Mouse (Mus musculus): ENCODE data around the gene Mad1l1. TPM values are rescaled to one million over a fixed set of nuclear protein-coding genes. Genes with fewer than 3 reads are reported as not detected.

Mad1l1 gene
- polyA plus RNA-seq, 1 experiment from 2014 or later, result 37.4 TPM

GRCm38 (mm10) chr5:140194173-140194572 is 127.2 kb downstream of the Mad1l1 start:
- Histone ChIP-seq H3K9me3 (replicated peaks; ENCODE audit: control insufficient read depth, low read length) (no peaks in the 10 kb centered on the region), H3K27ac (ENCODE audit: low read length) (no peak overlapping the region), H3K36me3 (ENCODE audit: control insufficient read depth, insufficient read depth, low read length) (no peaks in the 10 kb centered on the region), H3K4me2 (ENCODE audit: low read depth, low read length) (no peak overlapping the region), H3K4me1 (ENCODE audit: control insufficient read depth, insufficient read depth, low read length) (no peaks in the 10 kb centered on the region), H3K4me3 (replicated peaks; ENCODE audit: low read length) (no peak overlapping the region), H3K9ac (ENCODE audit: low read length) (no peak overlapping the region), H3K27me3 (ENCODE audit: control insufficient read depth, insufficient read depth, low read length) (no peaks in the 10 kb centered on the region)
- no peak for ATAC-seq (ENCODE audit: insufficient read depth, low FRiP score)
- WGBS, result 78% methylated on average over 11 of the region's 11 CpGs

- 66% methylated on average over 4 of the region's 4 CpGs for WGBS
- Histone ChIP-seq H3K36me3 (ENCODE audit: control insufficient read depth, insufficient read depth, low read length) (no peaks in the 10 kb centered on the region), H3K4me1 (ENCODE audit: control insufficient read depth, insufficient read depth, low read length) (no peaks in the 10 kb centered on the region), H3K9ac (ENCODE audit: low read length) (no peak overlapping the region), H3K4me3 (replicated peaks; ENCODE audit: low read length) (no peak overlapping the region), H3K9me3 (replicated peaks; ENCODE audit: control insufficient read depth, low read length) (no peaks in the 10 kb centered on the region), H3K27ac (ENCODE audit: low read length) (no peak overlapping the region), H3K27me3 (ENCODE audit: control insufficient read depth, insufficient read depth, low read length) (no peaks in the 10 kb centered on the region), H3K4me2 (ENCODE audit: low read depth, low read length) (no peak overlapping the region)
- no peak for ATAC-seq (ENCODE audit: insufficient read depth, low FRiP score)
Measured at GRCm38 (mm10) chr5:140191539-140191938, 129.8 kb downstream of the Mad1l1 start.

- no peaks in the 10 kb centered on the region for H3K36me3 ChIP-seq (ENCODE audit: control insufficient read depth, insufficient read depth, low read length)
- H3K4me1 ChIP-seq (ENCODE audit: control insufficient read depth, insufficient read depth, low read length), result no peaks in the 10 kb centered on the region
- H3K9me3 ChIP-seq (replicated peaks; ENCODE audit: control insufficient read depth, low read length), result no peaks in the 10 kb centered on the region
- H3K9ac ChIP-seq (ENCODE audit: low read length), result no peak overlapping the region
- ATAC-seq (ENCODE audit: insufficient read depth, low FRiP score), result no peak
- H3K27me3 ChIP-seq (ENCODE audit: control insufficient read depth, insufficient read depth, low read length), result no peaks in the 10 kb centered on the region
- no peak overlapping the region for H3K4me3 ChIP-seq (replicated peaks; ENCODE audit: low read length)
- no peak overlapping the region for H3K27ac ChIP-seq (ENCODE audit: low read length)
- WGBS, result 85% methylated on average over 4 of the region's 4 CpGs
- no peak overlapping the region for H3K4me2 ChIP-seq (ENCODE audit: low read depth, low read length)
Measured at GRCm38 (mm10) chr5:140186351-140186750, 135.0 kb downstream of the Mad1l1 start.

GRCm38 (mm10) chr5:140185757-140186156 is 135.6 kb downstream of the Mad1l1 start:
- ATAC-seq (ENCODE audit: insufficient read depth, low FRiP score), result no peak
- Histone ChIP-seq H3K4me2 (ENCODE audit: low read depth, low read length) (no peak overlapping the region), H3K36me3 (ENCODE audit: control insufficient read depth, insufficient read depth, low read length) (no peaks in the 10 kb centered on the region), H3K4me3 (replicated peaks; ENCODE audit: low read length) (no peak overlapping the region), H3K27ac (ENCODE audit: low read length) (no peak overlapping the region), H3K27me3 (ENCODE audit: control insufficient read depth, insufficient read depth, low read length) (no peaks in the 10 kb centered on the region), H3K4me1 (ENCODE audit: control insufficient read depth, insufficient read depth, low read length) (no peaks in the 10 kb centered on the region), H3K9me3 (replicated peaks; ENCODE audit: control insufficient read depth, low read length) (no peaks in the 10 kb centered on the region), H3K9ac (ENCODE audit: low read length) (no peak overlapping the region)
- WGBS, result 89% methylated on average over 6 of the region's 6 CpGs

GRCm38 (mm10) chr5:140183387-140183786 is 138.0 kb downstream of the Mad1l1 start:
- Histone ChIP-seq H3K9ac (ENCODE audit: low read length) (no peak overlapping the region), H3K4me1 (ENCODE audit: control insufficient read depth, insufficient read depth, low read length) (no peaks in the 10 kb centered on the region), H3K27me3 (ENCODE audit: control insufficient read depth, insufficient read depth, low read length) (no peaks in the 10 kb centered on the region), H3K27ac (ENCODE audit: low read length) (no peak overlapping the region), H3K4me2 (ENCODE audit: low read depth, low read length) (no peak overlapping the region), H3K36me3 (ENCODE audit: control insufficient read depth, insufficient read depth, low read length) (no peaks in the 10 kb centered on the region), H3K9me3 (replicated peaks; ENCODE audit: control insufficient read depth, low read length) (no peaks in the 10 kb centered on the region), H3K4me3 (replicated peaks; ENCODE audit: low read length) (no peak overlapping the region)
- no peak for ATAC-seq (ENCODE audit: insufficient read depth, low FRiP score)
- WGBS, result 84% methylated on average over 7 of the region's 7 CpGs

- no peaks in the 10 kb centered on the region for H3K9me3 ChIP-seq (replicated peaks; ENCODE audit: control insufficient read depth, low read length)
- no peak overlapping the region for H3K27ac ChIP-seq (ENCODE audit: low read length)
- H3K36me3 ChIP-seq (ENCODE audit: control insufficient read depth, insufficient read depth, low read length), result no peaks in the 10 kb centered on the region
- no peak overlapping the region for H3K9ac ChIP-seq (ENCODE audit: low read length)
- H3K4me1 ChIP-seq (ENCODE audit: control insufficient read depth, insufficient read depth, low read length), result 0 out of 2 replicates have a peak, but pooled peaks cover 3% of the 10 kb centered on the region
- H3K4me3 ChIP-seq (replicated peaks; ENCODE audit: low read length), result no peak overlapping the region
- no peaks in the 10 kb centered on the region for H3K27me3 ChIP-seq (ENCODE audit: control insufficient read depth, insufficient read depth, low read length)
- ATAC-seq (ENCODE audit: insufficient read depth, low FRiP score), result no peak
- 86% methylated on average over 4 of the region's 4 CpGs for WGBS
- no peak overlapping the region for H3K4me2 ChIP-seq (ENCODE audit: low read depth, low read length)
Measured at GRCm38 (mm10) chr5:140182351-140182750, 139.0 kb downstream of the Mad1l1 start.

GRCm38 (mm10) chr5:140180016-140180415 is 141.3 kb downstream of the Mad1l1 start:
- Histone ChIP-seq H3K4me1 (ENCODE audit: control insufficient read depth, insufficient read depth, low read length) (0 out of 2 replicates have a peak, but pooled peaks cover 3% of the 10 kb centered on the region), H3K9ac (ENCODE audit: low read length) (no peak overlapping the region), H3K4me3 (replicated peaks; ENCODE audit: low read length) (no peak overlapping the region), H3K27ac (ENCODE audit: low read length) (no peak overlapping the region), H3K36me3 (ENCODE audit: control insufficient read depth, insufficient read depth, low read length) (no peaks in the 10 kb centered on the region), H3K27me3 (ENCODE audit: control insufficient read depth, insufficient read depth, low read length) (no peaks in the 10 kb centered on the region), H3K9me3 (replicated peaks; ENCODE audit: control insufficient read depth, low read length) (no peaks in the 10 kb centered on the region), H3K4me2 (ENCODE audit: low read depth, low read length) (no peak overlapping the region)
- 92% methylated on average over 5 of the region's 5 CpGs for WGBS
- no peak for ATAC-seq (ENCODE audit: insufficient read depth, low FRiP score)

- H3K4me2 ChIP-seq (ENCODE audit: low read depth, low read length), result no peak overlapping the region
- no peak for ATAC-seq (ENCODE audit: insufficient read depth, low FRiP score)
- no peak overlapping the region for H3K4me3 ChIP-seq (replicated peaks; ENCODE audit: low read length)
- 0 out of 2 replicates have a peak, but pooled peaks cover 3% of the 10 kb centered on the region for H3K4me1 ChIP-seq (ENCODE audit: control insufficient read depth, insufficient read depth, low read length)
- H3K27ac ChIP-seq (ENCODE audit: low read length), result no peak overlapping the region
- WGBS, result 53% methylated on average over 10 of the region's 10 CpGs
- H3K9me3 ChIP-seq (replicated peaks; ENCODE audit: control insufficient read depth, low read length), result no peaks in the 10 kb centered on the region
- no peaks in the 10 kb centered on the region for H3K36me3 ChIP-seq (ENCODE audit: control insufficient read depth, insufficient read depth, low read length)
- H3K9ac ChIP-seq (ENCODE audit: low read length), result no peak overlapping the region
- no peaks in the 10 kb centered on the region for H3K27me3 ChIP-seq (ENCODE audit: control insufficient read depth, insufficient read depth, low read length)
Measured at GRCm38 (mm10) chr5:140178058-140178690, 143.2 kb downstream of the Mad1l1 start.

GRCm38 (mm10) chr5:140177582-140177981 is 143.8 kb downstream of the Mad1l1 start:
- H3K27ac ChIP-seq (ENCODE audit: low read length), result no peak overlapping the region
- no peaks in the 10 kb centered on the region for H3K27me3 ChIP-seq (ENCODE audit: control insufficient read depth, insufficient read depth, low read length)

More at GRCm38 (mm10) chr5:140177582-140177981, 143.8 kb downstream of the Mad1l1 start:
- Histone ChIP-seq H3K4me3 (replicated peaks; ENCODE audit: low read length) (no peak overlapping the region), H3K9ac (ENCODE audit: low read length) (no peak overlapping the region), H3K4me2 (ENCODE audit: low read depth, low read length) (no peak overlapping the region), H3K4me1 (ENCODE audit: control insufficient read depth, insufficient read depth, low read length) (0 out of 2 replicates have a peak, but pooled peaks cover 3% of the 10 kb centered on the region), H3K9me3 (replicated peaks; ENCODE audit: control insufficient read depth, low read length) (no peaks in the 10 kb centered on the region), H3K36me3 (ENCODE audit: control insufficient read depth, insufficient read depth, low read length) (no peaks in the 10 kb centered on the region)
- ATAC-seq (ENCODE audit: insufficient read depth, low FRiP score), result no peak
- 72% methylated on average over 8 of the region's 8 CpGs for WGBS

Measured in stomach, embryonic 16.5 days (tissue).